Mouse (Mus musculus) limb, embryonic 14.5 days (tissue): ENCODE data around the gene Card19. TPM values are rescaled to one million over a fixed set of nuclear protein-coding genes. Genes with fewer than 3 reads are reported as not detected.

ENCODE experiments used
- ATAC-seq: fragments of 200-750 bp; cut with Nextera tagmentation; 2 replicates; pipeline ENCODE4 v1.8.0; 2017; ENCODE audit warnings: low read depth, moderate number of reproducible peaks, moderate TSS enrichment; ENCODE audit not compliant: low FRiP score
- DNase-seq: peaks from one replicate; pipeline ENCODE4 v3.0.0-alpha.2; 2015; ENCODE audit warnings: low spot score
- H3K27ac ChIP-seq: fragments of 300-500 bp; sonication (generic); replicated peaks from 2 replicates; pipeline ENCODE4 v1.5.1; 2014; ENCODE audit warnings: low read depth, mild to moderate bottlenecking, low read length, moderate library complexity, mixed read lengths
- H3K27me3 ChIP-seq: fragments of 300-500 bp; sonication (generic); 2 replicates; pipeline ENCODE4 v1.6.1; 2014; ENCODE audit warnings: low read length, mixed read lengths; ENCODE audit not compliant: control insufficient read depth, insufficient read depth
- H3K36me3 ChIP-seq: fragments of 300-500 bp; sonication (generic); 2 replicates; pipeline ENCODE4 v1.6.1; 2014; ENCODE audit warnings: mild to moderate bottlenecking, low read length, moderate library complexity, mixed read lengths; ENCODE audit not compliant: control insufficient read depth, insufficient read depth
- H3K4me1 ChIP-seq: fragments of 300-500 bp; sonication (generic); 2 replicates; pipeline ENCODE4 v1.6.1; 2014; ENCODE audit warnings: antibody characterized with exemption, low read length, mixed read lengths; ENCODE audit not compliant: control insufficient read depth, insufficient read depth
- H3K4me2 ChIP-seq: fragments of 300-500 bp; sonication (generic); replicated peaks from 2 replicates; pipeline ENCODE4 v1.6.1; 2014; ENCODE audit warnings: low read depth, mild to moderate bottlenecking, low read length, moderate library complexity; ENCODE audit not compliant: severe bottlenecking
- H3K4me3 ChIP-seq: fragments of 300-500 bp; sonication (generic); replicated peaks from 2 replicates; pipeline ENCODE4 v1.5.1; 2014; ENCODE audit warnings: low read length
- H3K9ac ChIP-seq: fragments of 300-500 bp; sonication (generic); 2 replicates; pipeline ENCODE4 v1.6.1; 2014; ENCODE audit warnings: mild to moderate bottlenecking, low read depth, low read length, moderate library complexity; ENCODE audit not compliant: severe bottlenecking
- H3K9me3 ChIP-seq: fragments of 300-500 bp; sonication (generic); 2 replicates; pipeline ENCODE4 v1.6.1; 2016; ENCODE audit warnings: low read length; ENCODE audit not compliant: control insufficient read depth
- POLR2A ChIP-seq: fragments of 200-500 bp; IDR thresholded peaks from 2 replicates; pipeline ENCODE4 v1.8.0; 2012; ENCODE audit warnings: inconsistent platforms, mild to moderate bottlenecking, moderate library complexity, borderline replicate concordance; ENCODE audit not compliant: insufficient read depth, insufficient read length; ENCODE audit errors: extremely low read depth
- WGBS: fragments of 180-500 bp; shearing (Covaris S2); extraction: QIAGEN DNeasy Blood & Tissue Kit; methylation state at CpG from one replicate; pipeline ENCODE4 v1.1.7; 2014; 5-methylcytosine and 5-hydroxymethylcytosine counted together
- polyA plus RNA-seq, 2 experiments: library from polyadenylated mRNA; depleted of rRNA in 1 of 2; stranded (reverse) in 1 of 2; unstranded in 1 of 2; fragments of >200 nt; fragmentation: Nextera tagmentation in 1 of 2; extraction: Ambion mirVana in 1 of 2; gene quantifications; 2 replicates each; pipeline versions ENCODE4 v1.2.1 to v1.2.3; 2012 to 2014

The Card19 gene
- polyA plus RNA-seq, 2 experiments, result 67.1 to 71.3 TPM

DNA sequence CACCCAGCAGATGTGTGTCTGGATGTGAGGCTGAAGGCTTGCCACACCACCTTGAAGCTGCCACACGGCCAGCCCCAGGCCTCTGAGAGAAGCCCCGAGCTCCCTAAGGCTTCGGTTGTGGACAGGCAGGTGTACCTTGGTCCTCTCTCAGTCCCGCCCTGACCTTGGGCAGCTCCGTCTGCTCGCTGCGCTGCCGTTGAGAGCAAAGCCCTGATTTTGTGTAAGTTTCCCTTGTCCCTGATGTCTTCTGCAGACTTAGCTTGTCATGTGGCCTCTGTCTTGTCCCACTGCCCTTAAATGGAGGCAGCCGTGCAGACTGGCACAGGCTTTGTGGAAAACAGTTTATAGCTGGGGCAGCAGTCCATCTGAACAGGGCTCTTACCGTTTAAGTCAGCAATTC, 61.8 kb downstream of the Card19 start:
- H3K27ac ChIP-seq, result no peak overlapping the region
- peaks cover 3% of the 10 kb centered on the region; the same call in 1 of the 2 replicates for H3K27me3 ChIP-seq
- no peak overlapping the region for H3K9ac ChIP-seq
- H3K4me2 ChIP-seq, result no peak overlapping the region
- H3K36me3 ChIP-seq, result no peaks in the 10 kb centered on the region
- no peak for TF ChIP-seq POLR2A
- no peak for ATAC-seq
- H3K4me3 ChIP-seq, result no peak overlapping the region
- WGBS, result 73% methylated on average over 10 of the region's 10 CpGs
- DNase-seq, result no peak
- H3K4me1 ChIP-seq, result no peaks in the 10 kb centered on the region
- no peaks in the 10 kb centered on the region for H3K9me3 ChIP-seq

Other genes with a start within 250 kb of the Card19 start
- 104 and 111 TPM in 2 replicates for gene Fam120a, start 248.0 kb downstream of the Card19 start, polyA plus RNA-seq (2012; rRNA removed)
- gene Fam120a, start 248.0 kb downstream of the Card19 start, polyA plus RNA-seq (2014; fragmentation: Nextera tagmentation; extraction: Ambion mirVana), result 37.1 and 37.6 TPM in 2 replicates
- 7.8 and 11.4 TPM in 2 replicates for gene Wnk2, start 68.0 kb downstream of the Card19 start, polyA plus RNA-seq (2012; rRNA removed)
- 3.0 and 3.2 TPM in 2 replicates for gene Wnk2, start 68.0 kb downstream of the Card19 start, polyA plus RNA-seq (2014; fragmentation: Nextera tagmentation; extraction: Ambion mirVana)
- gene Ninj1, start 28.6 kb downstream of the Card19 start, polyA plus RNA-seq (2012; rRNA removed), result 67.4 and 81.1 TPM in 2 replicates
- gene Ninj1, start 28.6 kb downstream of the Card19 start, polyA plus RNA-seq (2014; fragmentation: Nextera tagmentation; extraction: Ambion mirVana), result 60.2 and 61.5 TPM in 2 replicates
- 2.1 and 2.6 TPM in 2 replicates for gene Susd3, start 32.7 kb upstream of the Card19 start, polyA plus RNA-seq (2012; rRNA removed)
- 2.2 and 2.8 TPM in 2 replicates for gene Susd3, start 32.7 kb upstream of the Card19 start, polyA plus RNA-seq (2014; fragmentation: Nextera tagmentation; extraction: Ambion mirVana)
- 1.1 and 1.2 TPM in 2 replicates for gene Fgd3, start 104.3 kb upstream of the Card19 start, polyA plus RNA-seq (2012; rRNA removed)
- gene Fgd3, start 104.3 kb upstream of the Card19 start, polyA plus RNA-seq (2014; fragmentation: Nextera tagmentation; extraction: Ambion mirVana), result 0.40 and 0.78 TPM in 2 replicates
- 30.5 and 30.7 TPM in 2 replicates for gene Bicd2, start 125.5 kb upstream of the Card19 start, polyA plus RNA-seq (2012; rRNA removed)
- 30.8 and 34.1 TPM in 2 replicates for gene Bicd2, start 125.5 kb upstream of the Card19 start, polyA plus RNA-seq (2014; fragmentation: Nextera tagmentation; extraction: Ambion mirVana)
- gene Ippk, start 205.2 kb upstream of the Card19 start, polyA plus RNA-seq (2012; rRNA removed), result 9.0 and 9.8 TPM in 2 replicates
- 14.3 and 14.5 TPM in 2 replicates for gene Ippk, start 205.2 kb upstream of the Card19 start, polyA plus RNA-seq (2014; fragmentation: Nextera tagmentation; extraction: Ambion mirVana)